Mouse (Mus musculus): ENCODE results near the gene Snap91. TPM values are rescaled to one million over a fixed set of nuclear protein-coding genes. Genes with fewer than 3 reads are reported as not detected.

Gene Snap91
- polyA plus RNA-seq, 1 experiment: not detected

GRCm38 (mm10) chr9:86817673-86818072 is 62.8 kb downstream of the Snap91 start:
- TF ChIP-seq CTCF (IDR thresholded peaks at IDR 0.05; ENCODE audit: low read depth, low read length): no peak
- TF ChIP-seq POLR2A (IDR thresholded peaks at IDR 0.05; ENCODE audit: borderline replicate concordance, low read depth, low read length): no peak
- no peaks in the 10 kb centered on the region for H3K4me1 ChIP-seq (ENCODE audit: control insufficient read depth, insufficient read depth, low read length)
- no peak overlapping the region for H3K27ac ChIP-seq (ENCODE audit: insufficient read depth, low read depth, low read length)
- H3K4me3 ChIP-seq (ENCODE audit: insufficient read depth, low read length): no peak overlapping the region

- Histone ChIP-seq H3K27ac (ENCODE audit: insufficient read depth, low read depth, low read length) (no peak overlapping the region), H3K4me3 (ENCODE audit: insufficient read depth, low read length) (no peak overlapping the region), H3K4me1 (ENCODE audit: control insufficient read depth, insufficient read depth, low read length) (no peaks in the 10 kb centered on the region)
- TF ChIP-seq POLR2A (IDR thresholded peaks at IDR 0.05; ENCODE audit: borderline replicate concordance, low read depth, low read length): no peak
- TF ChIP-seq CTCF (IDR thresholded peaks at IDR 0.05; ENCODE audit: low read depth, low read length): no peak
These were observed 66.1 kb downstream of the Snap91 start for GRCm38 (mm10) chr9:86814340-86814739.

- Histone ChIP-seq H3K4me1 (ENCODE audit: control insufficient read depth, insufficient read depth, low read length) (no peaks in the 10 kb centered on the region), H3K27ac (ENCODE audit: insufficient read depth, low read depth, low read length) (no peak overlapping the region), H3K4me3 (ENCODE audit: insufficient read depth, low read length) (no peak overlapping the region)
- no peak for TF ChIP-seq POLR2A (IDR thresholded peaks at IDR 0.05; ENCODE audit: borderline replicate concordance, low read depth, low read length)
- no peak for TF ChIP-seq CTCF (IDR thresholded peaks at IDR 0.05; ENCODE audit: low read depth, low read length)
These were observed 67.1 kb downstream of the Snap91 start for GRCm38 (mm10) chr9:86813327-86813726.

- Histone ChIP-seq H3K4me3 (ENCODE audit: insufficient read depth, low read length) (no peak overlapping the region), H3K4me1 (ENCODE audit: control insufficient read depth, insufficient read depth, low read length) (no peaks in the 10 kb centered on the region)
- TF ChIP-seq POLR2A (IDR thresholded peaks at IDR 0.05; ENCODE audit: borderline replicate concordance, low read depth, low read length) (no peak), CTCF (IDR thresholded peaks at IDR 0.05; ENCODE audit: low read depth, low read length) (no peak)
These were observed 69.7 kb downstream of the Snap91 start for GRCm38 (mm10) chr9:86810696-86811232.

GRCm38 (mm10) chr9:86810213-86810612 is 70.2 kb downstream of the Snap91 start:
- TF ChIP-seq CTCF (IDR thresholded peaks at IDR 0.05; ENCODE audit: low read depth, low read length): no peak
- TF ChIP-seq POLR2A (IDR thresholded peaks at IDR 0.05; ENCODE audit: borderline replicate concordance, low read depth, low read length): no peak
- Histone ChIP-seq H3K4me3 (ENCODE audit: insufficient read depth, low read length) (no peak overlapping the region), H3K27ac (ENCODE audit: insufficient read depth, low read depth, low read length) (no peak overlapping the region), H3K4me1 (ENCODE audit: control insufficient read depth, insufficient read depth, low read length) (no peaks in the 10 kb centered on the region)

More at GRCm38 (mm10) chr9:86810696-86811232, 69.7 kb downstream of the Snap91 start:
- no peak overlapping the region for H3K27ac ChIP-seq (ENCODE audit: insufficient read depth, low read depth, low read length)

GRCm38 (mm10) chr9:86800600-86801163 is 79.8 kb downstream of the Snap91 start:
- TF ChIP-seq CTCF (IDR thresholded peaks at IDR 0.05; ENCODE audit: low read depth, low read length) (peak; percentile 44; the same call in 1 of the 2 replicates), POLR2A (IDR thresholded peaks at IDR 0.05; ENCODE audit: borderline replicate concordance, low read depth, low read length) (no peak)

GRCm38 (mm10) chr9:86799099-86799498 is 81.4 kb downstream of the Snap91 start:
- TF ChIP-seq POLR2A (IDR thresholded peaks at IDR 0.05; ENCODE audit: borderline replicate concordance, low read depth, low read length) (no peak), CTCF (IDR thresholded peaks at IDR 0.05; ENCODE audit: low read depth, low read length) (no peak)
- no peak overlapping the region for H3K27ac ChIP-seq (ENCODE audit: insufficient read depth, low read depth, low read length)
- H3K4me1 ChIP-seq (ENCODE audit: control insufficient read depth, insufficient read depth, low read length): no peaks in the 10 kb centered on the region
- no peak overlapping the region for H3K4me3 ChIP-seq (ENCODE audit: insufficient read depth, low read length)

More at GRCm38 (mm10) chr9:86800600-86801163, 79.8 kb downstream of the Snap91 start:
- H3K27ac ChIP-seq (ENCODE audit: insufficient read depth, low read depth, low read length): no peak overlapping the region
- H3K4me1 ChIP-seq (ENCODE audit: control insufficient read depth, insufficient read depth, low read length): no peaks in the 10 kb centered on the region
- no peak overlapping the region for H3K4me3 ChIP-seq (ENCODE audit: insufficient read depth, low read length)

GRCm38 (mm10) chr9:86798686-86799085 is 81.8 kb downstream of the Snap91 start:
- Histone ChIP-seq H3K4me1 (ENCODE audit: control insufficient read depth, insufficient read depth, low read length) (no peaks in the 10 kb centered on the region), H3K4me3 (ENCODE audit: insufficient read depth, low read length) (no peak overlapping the region), H3K27ac (ENCODE audit: insufficient read depth, low read depth, low read length) (no peak overlapping the region)
- no peak for TF ChIP-seq CTCF (IDR thresholded peaks at IDR 0.05; ENCODE audit: low read depth, low read length)
- TF ChIP-seq POLR2A (IDR thresholded peaks at IDR 0.05; ENCODE audit: borderline replicate concordance, low read depth, low read length): no peak

GRCm38 (mm10) chr9:86798129-86798528 is 82.3 kb downstream of the Snap91 start:
- TF ChIP-seq POLR2A (IDR thresholded peaks at IDR 0.05; ENCODE audit: borderline replicate concordance, low read depth, low read length) (no peak), CTCF (IDR thresholded peaks at IDR 0.05; ENCODE audit: low read depth, low read length) (no peak)
- Histone ChIP-seq H3K27ac (ENCODE audit: insufficient read depth, low read depth, low read length) (no peak overlapping the region), H3K4me3 (ENCODE audit: insufficient read depth, low read length) (no peak overlapping the region), H3K4me1 (ENCODE audit: control insufficient read depth, insufficient read depth, low read length) (no peaks in the 10 kb centered on the region)

GRCm38 (mm10) chr9:86797553-86797952 is 82.9 kb downstream of the Snap91 start:
- H3K4me3 ChIP-seq (ENCODE audit: insufficient read depth, low read length): no peak overlapping the region
- TF ChIP-seq POLR2A (IDR thresholded peaks at IDR 0.05; ENCODE audit: borderline replicate concordance, low read depth, low read length) (no peak), CTCF (IDR thresholded peaks at IDR 0.05; ENCODE audit: low read depth, low read length) (no peak)

More at GRCm38 (mm10) chr9:86797553-86797952, 82.9 kb downstream of the Snap91 start:
- Histone ChIP-seq H3K4me1 (ENCODE audit: control insufficient read depth, insufficient read depth, low read length) (no peaks in the 10 kb centered on the region), H3K27ac (ENCODE audit: insufficient read depth, low read depth, low read length) (no peak overlapping the region)
